Mouse (Mus musculus) heart, adult 2 months (tissue): ENCODE data around the gene Rps6ka5.

Source experiments
- CTCF ChIP-seq: fragments of 200-600 bp; IDR thresholded peaks from 2 replicates; pipeline ENCODE4 v1.8.1; 2022; ENCODE audit warnings: antibody characterized with exemption, mild to moderate bottlenecking, moderate library complexity
- POLR2A ChIP-seq: fragments of 200-500 bp; IDR thresholded peaks from 2 replicates; pipeline ENCODE4 v1.6.1; 2011; ENCODE audit warnings: mild to moderate bottlenecking, low read depth, low read length, control low read depth; ENCODE audit not compliant: insufficient read depth

DNA sequence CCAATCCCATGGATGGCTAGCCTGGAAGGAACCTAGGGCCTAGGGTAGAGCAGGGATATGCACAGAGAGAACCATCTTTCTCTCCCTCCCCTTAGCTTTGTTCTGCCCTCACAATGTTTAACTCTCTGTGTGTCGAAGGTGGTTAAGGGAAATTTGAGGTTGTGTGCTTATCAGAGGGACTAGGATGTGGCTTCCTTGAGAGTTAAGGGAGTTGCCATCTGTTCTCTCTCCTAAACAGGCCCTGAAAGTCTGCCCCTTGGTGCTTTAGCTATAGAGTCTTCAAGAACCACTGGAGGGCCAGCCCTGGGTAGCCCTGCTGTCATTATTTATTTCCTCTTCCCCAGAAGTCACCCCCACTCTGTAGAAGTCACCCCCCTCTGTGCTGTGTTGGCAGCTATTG, 26.2 kb upstream of the Rps6ka5 start:
- TF ChIP-seq POLR2A (no peak), CTCF (no peak)
